Mouse (Mus musculus): ENCODE measurements around the gene Mtor. TPM values are rescaled to one million over a fixed set of nuclear protein-coding genes. Genes with fewer than 3 reads are reported as not detected.
A peak's percentile ranks its signal among the peaks of the same experiment; 100 is the strongest.

Mtor gene
- 6.0 and 6.1 TPM in 2 replicates for polyA plus RNA-seq (2012; rRNA removed)
- 9.4 and 11.2 TPM in 2 replicates for polyA plus RNA-seq (2014; fragmentation: Nextera tagmentation; extraction: Ambion mirVana)

GRCm38 (mm10) chr4:148448179-148448852, at the start of gene Mtor:
Gene Mtor, plus strand, starts transcription at chr4:148448611.
- Histone ChIP-seq H3K36me3 (replicated peaks; ENCODE audit: control insufficient read depth, insufficient read depth, low read depth) (peaks cover 7% of the 10 kb centered on the region), H3K4me3 (ENCODE audit: insufficient read depth in 1 of 2, low read depth in 2 of 2, low read length in 2 of 2) (peak within 1 kb of the TSS; percentile 87 to 90), H3K4me1 (replicated peaks; ENCODE audit: control insufficient read depth in 2 of 2, insufficient read depth in 2 of 2, low read length in 1 of 2) (peaks cover 17 to 25% of the 10 kb centered on the region in 2 experiments), H3K27ac (no peak within 1 kb of the TSS), H3K9ac (replicated peaks) (peak within 1 kb of the TSS; percentile 89), H3K9me3 (ENCODE audit: control insufficient read depth, low read length) (no peaks in the 10 kb centered on the region), H3K27me3 (ENCODE audit: control insufficient read depth, insufficient read depth, low read length) (no peaks in the 10 kb centered on the region), H3K4me2 (ENCODE audit: low read depth) (peak within 1 kb of the TSS; percentile 74)
- under 1% methylated on average over 56 of the region's 56 CpGs for WGBS (ENCODE audit: insufficient replicate concordance)
- TF ChIP-seq CTCF (IDR thresholded peaks at IDR 0.05; ENCODE audit: low read depth), result no peak
- TF ChIP-seq EP300 (IDR thresholded peaks at IDR 0.05; ENCODE audit: low read depth), result no peak
- DNase-seq (ENCODE audit: low read depth in 3 of 3, low spot score in 3 of 3) (peak; percentile 97 to 98 (median 98)), ATAC-seq (ENCODE audit: insufficient read depth) (peak; percentile 92)

- WGBS (ENCODE audit: insufficient replicate concordance), result 53% methylated on average over 9 of the region's 9 CpGs
- H3K9ac ChIP-seq (replicated peaks), result no peak overlapping the region
- ATAC-seq (ENCODE audit: insufficient read depth), result no peak
- no peak overlapping the region for H3K4me3 ChIP-seq (ENCODE audit: insufficient read depth in 1 of 2, low read depth in 2 of 2, low read length in 2 of 2)
- no peaks in the 10 kb centered on the region for H3K9me3 ChIP-seq (ENCODE audit: control insufficient read depth, low read length)
- no peaks in the 10 kb centered on the region for H3K36me3 ChIP-seq (replicated peaks; ENCODE audit: control insufficient read depth, insufficient read depth, low read depth)
- H3K4me2 ChIP-seq (ENCODE audit: low read depth), result no peak overlapping the region
- H3K27me3 ChIP-seq (ENCODE audit: control insufficient read depth, insufficient read depth, low read length), result peaks cover 18% of the 10 kb centered on the region
- H3K4me1 ChIP-seq (replicated peaks; ENCODE audit: control insufficient read depth in 2 of 2, insufficient read depth in 2 of 2, low read length in 1 of 2), result no peaks in the 10 kb centered on the region
- no peak overlapping the region for H3K27ac ChIP-seq
- TF ChIP-seq EP300 (IDR thresholded peaks at IDR 0.05; ENCODE audit: low read depth), result no peak
- no peak for TF ChIP-seq CTCF (IDR thresholded peaks at IDR 0.05; ENCODE audit: low read depth)
- no peak for DNase-seq (ENCODE audit: low read depth in 3 of 3, low spot score in 3 of 3)
These were observed 48.8 kb upstream of the Mtor start for GRCm38 (mm10) chr4:148399437-148400094.

GRCm38 (mm10) chr4:148403402-148403801, 45.0 kb upstream of the Mtor start:
- Histone ChIP-seq H3K9me3 (ENCODE audit: control insufficient read depth, low read length) (no peaks in the 10 kb centered on the region), H3K36me3 (replicated peaks; ENCODE audit: control insufficient read depth, insufficient read depth, low read depth) (no peaks in the 10 kb centered on the region), H3K27ac (no peak overlapping the region), H3K27me3 (ENCODE audit: control insufficient read depth, insufficient read depth, low read length) (peaks cover 35% of the 10 kb centered on the region), H3K4me2 (ENCODE audit: low read depth) (no peak overlapping the region), H3K9ac (replicated peaks) (no peak overlapping the region), H3K4me3 (ENCODE audit: insufficient read depth in 1 of 2, low read depth in 2 of 2, low read length in 2 of 2) (no peak overlapping the region), H3K4me1 (replicated peaks; ENCODE audit: control insufficient read depth in 2 of 2, insufficient read depth in 2 of 2, low read length in 1 of 2) (no peaks in the 10 kb centered on the region)
- no peak for TF ChIP-seq EP300 (IDR thresholded peaks at IDR 0.05; ENCODE audit: low read depth)
- no peak for TF ChIP-seq CTCF (IDR thresholded peaks at IDR 0.05; ENCODE audit: low read depth)
- WGBS (ENCODE audit: insufficient replicate concordance), result 21% methylated on average over 12 of the region's 12 CpGs
- DNase-seq (ENCODE audit: low read depth in 3 of 3, low spot score in 3 of 3) (no peak), ATAC-seq (ENCODE audit: insufficient read depth) (no peak)

- DNase-seq (ENCODE audit: low read depth in 3 of 3, low spot score in 3 of 3) (no peak), ATAC-seq (ENCODE audit: insufficient read depth) (no peak)
- H3K36me3 ChIP-seq (replicated peaks; ENCODE audit: control insufficient read depth, insufficient read depth, low read depth), result no peaks in the 10 kb centered on the region
- H3K9me3 ChIP-seq (ENCODE audit: control insufficient read depth, low read length), result no peaks in the 10 kb centered on the region
- no peak overlapping the region for H3K9ac ChIP-seq (replicated peaks)
- peaks cover 35% of the 10 kb centered on the region for H3K27me3 ChIP-seq (ENCODE audit: control insufficient read depth, insufficient read depth, low read length)
- no peak overlapping the region for H3K4me3 ChIP-seq (ENCODE audit: insufficient read depth in 1 of 2, low read depth in 2 of 2, low read length in 2 of 2)
- WGBS (ENCODE audit: insufficient replicate concordance), result 6% methylated on average over 11 of the region's 11 CpGs
- H3K27ac ChIP-seq, result no peak overlapping the region
- H3K4me2 ChIP-seq (ENCODE audit: low read depth), result no peak overlapping the region
- TF ChIP-seq CTCF (IDR thresholded peaks at IDR 0.05; ENCODE audit: low read depth) (no peak), EP300 (IDR thresholded peaks at IDR 0.05; ENCODE audit: low read depth) (no peak)
- H3K4me1 ChIP-seq (replicated peaks; ENCODE audit: control insufficient read depth in 2 of 2, insufficient read depth in 2 of 2, low read length in 1 of 2), result no peaks in the 10 kb centered on the region
These were observed 43.7 kb upstream of the Mtor start for GRCm38 (mm10) chr4:148404748-148405147.

GRCm38 (mm10) chr4:148405255-148405788, 43.1 kb upstream of the Mtor start:
- Histone ChIP-seq H3K9ac (replicated peaks) (no peak overlapping the region), H3K36me3 (replicated peaks; ENCODE audit: control insufficient read depth, insufficient read depth, low read depth) (no peaks in the 10 kb centered on the region), H3K4me1 (replicated peaks; ENCODE audit: control insufficient read depth in 2 of 2, insufficient read depth in 2 of 2, low read length in 1 of 2) (no peaks in the 10 kb centered on the region), H3K27me3 (ENCODE audit: control insufficient read depth, insufficient read depth, low read length) (peaks cover 35% of the 10 kb centered on the region), H3K4me2 (ENCODE audit: low read depth) (no peak overlapping the region), H3K4me3 (ENCODE audit: insufficient read depth in 1 of 2, low read depth in 2 of 2, low read length in 2 of 2) (no peak overlapping the region), H3K9me3 (ENCODE audit: control insufficient read depth, low read length) (no peaks in the 10 kb centered on the region), H3K27ac (no peak overlapping the region)
- TF ChIP-seq CTCF (IDR thresholded peaks at IDR 0.05; ENCODE audit: low read depth) (no peak), EP300 (IDR thresholded peaks at IDR 0.05; ENCODE audit: low read depth) (no peak)
- ATAC-seq (ENCODE audit: insufficient read depth) (no peak), DNase-seq (ENCODE audit: low read depth in 3 of 3, low spot score in 3 of 3) (no peak)
- 12% methylated on average over 13 of the region's 13 CpGs for WGBS (ENCODE audit: insufficient replicate concordance)
